Mouse (Mus musculus) heart, postnatal 0 days (tissue): ENCODE results near the gene Mafb.

Source experiments
- CTCF ChIP-seq: IDR thresholded peaks from 2 replicates; pipeline ENCODE4 v1.5.1; 2016; ENCODE audit warnings: antibody characterized with exemption, control low read depth, low read depth
- EP300 ChIP-seq: IDR thresholded peaks from 2 replicates; pipeline ENCODE4 v1.6.1; 2016; ENCODE audit warnings: antibody characterized with exemption, low read depth

- TF ChIP-seq CTCF (no peak), EP300 (peak; percentile 76; the same call in 1 of the 2 replicates)
Measured at GRCm38 (mm10) chr2:160366980-160367338, at the start of gene Mafb.
